Mouse (Mus musculus) midbrain, embryonic 13.5 days (tissue): Measurements from ENCODE around the gene Slc38a2. TPM values are rescaled to one million over a fixed set of nuclear protein-coding genes. Genes with fewer than 3 reads are reported as not detected.

Experiments used
- ATAC-seq: fragments of 200-750 bp; cut with Nextera tagmentation; 2 replicates; pipeline ENCODE4 v1.8.0; 2017; ENCODE audit warnings: mild to moderate bottlenecking, moderate TSS enrichment, moderate library complexity
- H3K27ac ChIP-seq: fragments of 300-500 bp; sonication (generic); 2 replicates; pipeline ENCODE4 v1.5.1; 2015; ENCODE audit warnings: inconsistent platforms, mild to moderate bottlenecking, moderate library complexity
- H3K27me3 ChIP-seq: fragments of 300-500 bp; sonication (generic); 2 replicates; pipeline ENCODE4 v1.6.1; 2015; ENCODE audit warnings: mild to moderate bottlenecking, inconsistent platforms
- H3K36me3 ChIP-seq: fragments of 300-500 bp; sonication (generic); 2 replicates; pipeline ENCODE4 v1.6.1; 2015; ENCODE audit warnings: mild to moderate bottlenecking, inconsistent platforms
- H3K4me1 ChIP-seq: fragments of 300-500 bp; sonication (generic); replicated peaks from 2 replicates; pipeline ENCODE4 v1.6.1; 2015; ENCODE audit warnings: inconsistent platforms
- H3K4me2 ChIP-seq: fragments of 300-500 bp; sonication (generic); replicated peaks from 2 replicates; pipeline ENCODE4 v1.6.1; 2015; ENCODE audit warnings: moderate library complexity, mild to moderate bottlenecking, inconsistent platforms
- H3K4me3 ChIP-seq: fragments of 300-500 bp; sonication (generic); replicated peaks from 2 replicates; pipeline ENCODE4 v1.5.1; 2015; ENCODE audit warnings: mild to moderate bottlenecking, inconsistent platforms
- H3K9ac ChIP-seq: fragments of 300-500 bp; sonication (generic); replicated peaks from 2 replicates; pipeline ENCODE4 v1.6.1; 2015; ENCODE audit warnings: mild to moderate bottlenecking, inconsistent platforms
- H3K9me3 ChIP-seq: fragments of 300-500 bp; sonication (generic); 2 replicates; pipeline ENCODE4 v1.6.1; 2016; ENCODE audit warnings: mild to moderate bottlenecking, inconsistent platforms
- WGBS: fragments of 180-500 bp; shearing (Covaris S2); methylation state at CpG from one replicate; pipeline ENCODE4 v1.1.7; 2015; 5-methylcytosine and 5-hydroxymethylcytosine counted together
- polyA plus RNA-seq: library from polyadenylated mRNA; unstranded; fragments of >200 nt; fragmentation: Nextera tagmentation; extraction: Ambion mirVana; gene quantifications from 2 replicates; pipeline ENCODE4 v1.2.1, GENCODE M21; 2015

The Slc38a2 gene
- polyA plus RNA-seq, 1 experiment from 2014 or later, result 149 TPM

DNA sequence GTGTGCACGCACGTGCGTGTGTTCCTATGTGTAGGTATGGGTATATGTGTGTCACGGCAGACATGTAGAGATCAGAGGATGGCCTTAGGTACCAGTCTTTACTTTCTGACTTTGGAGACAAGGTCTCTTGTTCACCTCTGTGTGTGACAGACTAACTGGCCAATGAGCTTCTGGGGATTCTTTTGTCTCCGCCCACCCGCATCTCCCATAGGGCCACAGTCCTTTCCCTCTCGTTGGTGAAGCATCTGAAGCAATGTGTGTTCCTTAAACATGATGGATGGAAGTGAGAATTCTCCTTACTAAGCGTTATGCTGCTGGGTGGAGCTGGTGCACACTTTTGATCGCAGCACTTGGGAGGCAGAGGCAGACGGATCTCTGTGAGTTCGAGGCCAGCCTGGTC is 24.5 kb downstream of the Slc38a2 start:
- Histone ChIP-seq H3K27me3 (no peaks in the 10 kb centered on the region), H3K9me3 (no peaks in the 10 kb centered on the region), H3K9ac (no peak overlapping the region), H3K4me2 (no peak overlapping the region), H3K27ac (no peak overlapping the region), H3K4me1 (peaks cover 5% of the 10 kb centered on the region; the same call in 1 of the 2 replicates), H3K4me3 (no peak overlapping the region), H3K36me3 (no peaks in the 10 kb centered on the region)
- ATAC-seq, result no peak
- WGBS, result 83% methylated on average over 11 of the region's 11 CpGs

DNA sequence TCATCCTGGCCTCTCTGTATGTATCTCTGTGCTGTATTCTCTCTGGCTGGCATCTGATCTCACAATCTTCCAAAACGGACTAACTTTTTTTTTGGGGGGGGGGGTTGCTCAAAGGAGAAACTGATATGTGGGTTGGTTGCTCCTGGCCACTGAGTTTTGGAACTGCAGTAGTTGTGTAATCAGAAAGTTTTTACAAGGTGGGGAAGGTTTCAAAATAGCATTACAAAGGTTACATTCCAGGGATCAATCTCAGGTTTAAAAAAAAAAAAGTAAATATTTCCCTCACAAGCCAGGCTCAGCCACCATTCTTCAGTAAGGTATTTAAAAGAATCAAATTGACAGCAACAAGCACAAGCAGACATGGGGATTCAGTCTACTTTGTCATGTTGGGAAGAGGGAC is 25.4 kb downstream of the Slc38a2 start:
- H3K9ac ChIP-seq, result no peak overlapping the region
- H3K36me3 ChIP-seq, result no peaks in the 10 kb centered on the region
- ATAC-seq, result no peak
- H3K4me2 ChIP-seq, result no peak overlapping the region
- WGBS, result 80% methylated on average over 1 of the region's 1 CpGs
- peaks cover 5% of the 10 kb centered on the region; the same call in 1 of the 2 replicates for H3K4me1 ChIP-seq
- no peaks in the 10 kb centered on the region for H3K27me3 ChIP-seq
- no peak overlapping the region for H3K27ac ChIP-seq
- H3K4me3 ChIP-seq, result no peak overlapping the region
- no peaks in the 10 kb centered on the region for H3K9me3 ChIP-seq

DNA sequence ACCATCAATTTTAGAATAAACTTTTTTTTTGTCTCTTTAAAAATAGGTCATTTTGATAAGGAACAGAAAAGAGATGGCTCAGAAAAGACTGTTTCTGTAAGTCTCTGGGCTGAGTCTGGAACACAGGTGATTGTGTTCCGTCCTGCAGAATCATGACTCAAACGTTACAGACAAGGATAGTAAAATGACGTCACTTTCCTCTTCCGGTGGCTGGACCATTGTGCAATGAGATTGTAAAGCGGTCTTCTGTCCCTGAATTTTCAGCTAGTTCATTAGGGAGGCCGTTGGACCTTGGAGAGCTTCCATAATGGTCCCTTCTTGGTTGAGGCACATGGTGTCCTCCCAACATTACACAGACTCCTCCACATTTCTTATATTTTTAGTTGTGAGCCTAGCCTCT is 29.8 kb downstream of the Slc38a2 start:
- Histone ChIP-seq H3K27ac (no peak overlapping the region), H3K36me3 (no peaks in the 10 kb centered on the region), H3K4me3 (no peak overlapping the region), H3K4me1 (0 out of 2 replicates have a peak, but pooled peaks cover 2% of the 10 kb centered on the region), H3K4me2 (no peak overlapping the region), H3K9me3 (no peaks in the 10 kb centered on the region), H3K27me3 (no peaks in the 10 kb centered on the region), H3K9ac (no peak overlapping the region)
- no peak for ATAC-seq
- 91% methylated on average over 6 of the region's 6 CpGs for WGBS

DNA sequence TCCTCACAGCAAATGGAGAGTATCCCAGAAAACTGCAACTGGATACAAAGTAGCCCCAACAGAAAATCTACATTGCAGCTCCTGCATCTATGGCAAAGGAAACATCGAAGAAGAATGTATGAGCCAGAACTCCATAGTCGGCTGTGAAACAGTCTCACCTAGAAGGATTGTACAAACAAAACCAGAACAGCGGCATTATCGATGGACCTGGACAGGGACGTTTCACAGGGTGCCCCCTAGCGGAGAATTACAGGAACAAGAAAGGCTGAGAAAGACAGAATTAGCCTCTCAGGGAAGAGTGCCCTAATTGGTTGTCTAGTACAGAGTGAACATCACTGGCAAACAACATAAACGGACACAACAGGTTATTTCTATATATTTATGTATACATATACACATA is 32.9 kb downstream of the Slc38a2 start:
- Histone ChIP-seq H3K36me3 (no peaks in the 10 kb centered on the region), H3K27me3 (no peaks in the 10 kb centered on the region), H3K9me3 (no peaks in the 10 kb centered on the region), H3K4me2 (peak overlapping the region; percentile 41), H3K4me1 (0 out of 2 replicates have a peak, but pooled peaks cover 2% of the 10 kb centered on the region), H3K9ac (no peak overlapping the region), H3K4me3 (peak overlapping the region; percentile 19; the same call in 1 of the 2 replicates), H3K27ac (no peak overlapping the region)
- WGBS, result 6% methylated on average over 7 of the region's 7 CpGs
- ATAC-seq, result peak; percentile 74

DNA sequence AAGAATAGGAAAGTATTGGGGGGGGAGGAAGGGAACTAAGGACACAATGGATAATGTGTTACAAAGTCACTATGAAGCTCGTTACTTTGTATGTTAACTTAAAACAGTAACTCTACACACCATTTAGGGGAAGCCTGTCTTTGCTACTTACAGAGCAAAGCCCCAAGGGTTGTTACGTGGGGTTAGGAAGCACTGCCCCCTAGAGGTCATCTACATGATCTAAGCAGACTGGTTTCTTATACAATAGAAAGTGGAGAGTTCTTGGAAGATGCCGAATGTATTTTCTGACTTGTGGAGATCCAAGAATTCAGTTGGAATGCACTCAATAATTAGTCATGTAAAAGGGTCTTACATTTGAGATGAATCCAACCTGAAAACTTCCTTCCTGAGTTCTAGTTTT is 33.6 kb downstream of the Slc38a2 start:
- WGBS, result 10% methylated on average over 3 of the region's 3 CpGs

DNA sequence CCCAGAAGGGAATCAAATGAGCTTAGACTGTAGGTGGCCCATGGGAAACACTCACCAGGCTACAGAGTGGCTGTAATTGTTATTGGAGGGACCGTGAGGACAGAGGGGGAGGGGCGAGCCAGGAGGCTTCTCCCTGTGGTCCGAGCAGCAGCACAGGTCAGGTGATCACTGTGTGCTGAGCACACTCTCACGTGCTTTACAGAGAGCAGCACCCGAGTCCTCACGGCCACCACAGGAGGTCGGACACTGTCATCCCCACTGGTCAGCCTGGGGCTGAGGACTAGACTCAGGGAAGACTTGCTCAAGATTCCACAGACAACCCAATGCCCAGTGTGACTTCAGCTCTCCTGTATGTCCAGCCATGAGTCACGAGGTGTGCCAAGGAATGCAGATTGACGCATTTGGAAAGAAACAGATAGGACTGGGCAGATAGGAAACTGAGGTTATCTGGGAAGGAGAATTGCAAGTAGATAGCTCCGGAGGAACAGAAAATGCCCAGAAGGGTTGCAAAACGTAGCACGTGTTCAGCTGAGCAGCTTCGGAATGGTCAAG is 38.9 kb downstream of the Slc38a2 start:
- no peak overlapping the region for H3K27ac ChIP-seq
- 0 out of 2 replicates have a peak, but pooled peaks cover 4% of the 10 kb centered on the region for H3K4me1 ChIP-seq
- no peak overlapping the region for H3K4me2 ChIP-seq
- no peaks in the 10 kb centered on the region for H3K9me3 ChIP-seq
- WGBS, result 68% methylated on average over 13 of the region's 13 CpGs
- ATAC-seq, result no peak
- H3K9ac ChIP-seq, result no peak overlapping the region
- no peaks in the 10 kb centered on the region for H3K36me3 ChIP-seq
- H3K27me3 ChIP-seq, result 0 out of 2 replicates have a peak, but pooled peaks cover 4% of the 10 kb centered on the region
- H3K4me3 ChIP-seq, result no peak overlapping the region

More for the DNA sequence above, 33.6 kb downstream of the Slc38a2 start:
- Histone ChIP-seq H3K36me3 (no peaks in the 10 kb centered on the region), H3K27ac (no peak overlapping the region), H3K4me3 (no peak overlapping the region), H3K9ac (no peak overlapping the region), H3K4me2 (peak overlapping the region; percentile 41; the same call in 1 of the 2 replicates), H3K27me3 (no peaks in the 10 kb centered on the region), H3K9me3 (no peaks in the 10 kb centered on the region), H3K4me1 (0 out of 2 replicates have a peak, but pooled peaks cover 2% of the 10 kb centered on the region)
- ATAC-seq, result peak; percentile 76; the same call in 1 of the 2 replicates

DNA sequence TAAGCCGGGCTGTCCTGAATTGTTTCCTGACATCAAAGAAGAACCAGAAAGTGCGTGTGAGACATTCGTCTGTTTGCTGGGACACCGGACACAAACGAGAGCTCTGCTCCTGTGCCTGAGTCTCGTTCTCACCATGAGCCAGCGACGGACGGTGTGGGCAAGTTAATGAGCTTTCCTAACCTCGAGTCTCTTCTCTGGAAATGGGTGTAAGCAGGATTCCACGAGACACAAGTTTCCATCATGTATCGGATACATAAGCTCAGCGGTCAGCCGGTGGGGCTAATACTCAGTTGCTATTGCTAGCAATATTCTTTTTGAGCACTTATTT is 41.3 kb downstream of the Slc38a2 start:
- 0 out of 2 replicates have a peak, but pooled peaks cover 4% of the 10 kb centered on the region for H3K4me1 ChIP-seq
- no peak overlapping the region for H3K27ac ChIP-seq
- no peak for ATAC-seq
- no peak overlapping the region for H3K9ac ChIP-seq
- 0 out of 2 replicates have a peak, but pooled peaks cover 4% of the 10 kb centered on the region for H3K27me3 ChIP-seq
- H3K9me3 ChIP-seq, result no peaks in the 10 kb centered on the region
- 60% methylated on average over 14 of the region's 14 CpGs for WGBS
- no peak overlapping the region for H3K4me2 ChIP-seq
- no peaks in the 10 kb centered on the region for H3K36me3 ChIP-seq
- H3K4me3 ChIP-seq, result no peak overlapping the region

DNA sequence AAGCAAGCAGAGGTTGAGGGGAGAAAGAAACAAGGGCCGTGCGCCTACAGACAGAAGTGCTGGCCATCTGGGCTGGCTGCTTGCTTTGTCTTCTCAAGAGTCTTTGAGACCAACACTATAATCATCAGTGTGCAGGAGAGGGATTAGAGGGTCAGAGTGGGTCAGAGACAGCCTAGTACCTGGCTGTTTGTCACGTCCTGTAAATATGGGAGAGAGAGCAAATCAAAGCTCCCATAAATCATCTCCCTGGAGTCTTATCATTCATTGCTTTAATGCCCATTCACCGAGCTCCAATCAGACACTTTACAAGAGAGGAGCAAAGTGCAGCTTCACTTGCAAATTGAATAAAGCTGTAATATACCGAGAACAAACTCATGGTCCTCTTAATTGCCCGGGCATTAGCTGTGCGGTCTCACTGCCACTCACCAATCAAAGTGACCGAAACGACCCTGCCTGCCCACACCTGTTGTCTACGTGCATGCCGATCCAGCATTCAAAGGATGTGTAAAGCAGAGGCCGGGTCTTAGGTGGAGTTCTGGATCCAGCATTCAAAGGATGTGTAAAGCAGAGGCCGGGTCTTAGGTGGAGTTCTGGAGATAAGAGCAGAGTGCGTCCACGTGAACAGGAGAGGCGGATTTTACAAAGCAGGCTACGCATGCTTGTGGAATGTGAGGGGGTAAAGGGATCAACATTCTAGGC is 41.8 kb downstream of the Slc38a2 start:
- Histone ChIP-seq H3K36me3 (no peaks in the 10 kb centered on the region), H3K27me3 (0 out of 2 replicates have a peak, but pooled peaks cover 4% of the 10 kb centered on the region), H3K4me2 (no peak overlapping the region), H3K9me3 (no peaks in the 10 kb centered on the region), H3K9ac (no peak overlapping the region), H3K4me1 (0 out of 2 replicates have a peak, but pooled peaks cover 4% of the 10 kb centered on the region), H3K27ac (no peak overlapping the region), H3K4me3 (no peak overlapping the region)
- 63% methylated on average over 17 of the region's 17 CpGs for WGBS
- ATAC-seq, result no peak

DNA sequence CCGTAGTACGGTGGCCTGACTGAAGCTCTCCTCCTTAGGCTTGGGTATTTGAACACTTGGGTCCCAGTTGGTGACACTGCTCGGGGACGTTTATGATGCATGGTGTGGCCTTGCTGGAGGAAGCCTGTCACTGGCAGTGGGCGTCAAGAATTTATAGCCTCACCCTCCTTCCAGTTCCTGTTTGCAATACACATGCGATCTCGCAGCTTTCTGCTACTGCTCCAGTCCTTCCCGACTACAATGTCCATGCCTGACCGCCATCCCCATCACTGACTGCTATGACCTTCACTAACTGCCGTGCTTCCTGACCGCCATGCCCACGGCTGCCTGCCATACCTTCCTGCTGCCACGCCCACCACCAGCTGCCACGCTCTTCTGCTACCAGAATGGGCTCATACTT is 44.0 kb downstream of the Slc38a2 start:
- Histone ChIP-seq H3K27me3 (0 out of 2 replicates have a peak, but pooled peaks cover 4% of the 10 kb centered on the region), H3K4me2 (no peak overlapping the region), H3K27ac (no peak overlapping the region), H3K36me3 (no peaks in the 10 kb centered on the region), H3K9me3 (no peaks in the 10 kb centered on the region), H3K4me1 (0 out of 2 replicates have a peak, but pooled peaks cover 4% of the 10 kb centered on the region), H3K4me3 (no peak overlapping the region), H3K9ac (no peak overlapping the region)
- 97% methylated on average over 14 of the region's 14 CpGs for WGBS
- ATAC-seq, result no peak

DNA sequence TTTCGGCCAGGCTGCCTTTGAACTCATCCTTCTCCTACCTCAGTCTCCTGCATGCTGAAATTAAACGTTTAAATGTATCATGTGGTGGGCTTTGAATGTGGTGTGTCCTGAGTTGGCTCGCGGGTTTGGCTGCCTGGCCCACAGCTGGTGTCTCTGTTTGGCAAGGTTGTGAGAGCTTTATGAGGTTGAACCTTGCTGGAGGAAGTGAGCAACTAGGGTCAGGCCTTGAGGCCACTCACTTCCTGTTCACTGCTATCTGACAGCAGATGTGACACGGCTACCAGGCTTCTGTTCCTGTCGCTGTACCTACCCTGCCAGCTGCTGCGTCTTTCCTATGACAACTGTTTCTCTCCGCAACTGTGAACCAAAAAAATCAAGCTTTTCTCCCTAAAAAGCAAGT is 44.8 kb downstream of the Slc38a2 start:
- WGBS, result 85% methylated on average over 8 of the region's 8 CpGs
- Histone ChIP-seq H3K27me3 (0 out of 2 replicates have a peak, but pooled peaks cover 4% of the 10 kb centered on the region), H3K9ac (no peak overlapping the region), H3K36me3 (no peaks in the 10 kb centered on the region), H3K4me1 (0 out of 2 replicates have a peak, but pooled peaks cover 4% of the 10 kb centered on the region), H3K27ac (no peak overlapping the region), H3K9me3 (no peaks in the 10 kb centered on the region), H3K4me3 (no peak overlapping the region), H3K4me2 (no peak overlapping the region)
- no peak for ATAC-seq

DNA sequence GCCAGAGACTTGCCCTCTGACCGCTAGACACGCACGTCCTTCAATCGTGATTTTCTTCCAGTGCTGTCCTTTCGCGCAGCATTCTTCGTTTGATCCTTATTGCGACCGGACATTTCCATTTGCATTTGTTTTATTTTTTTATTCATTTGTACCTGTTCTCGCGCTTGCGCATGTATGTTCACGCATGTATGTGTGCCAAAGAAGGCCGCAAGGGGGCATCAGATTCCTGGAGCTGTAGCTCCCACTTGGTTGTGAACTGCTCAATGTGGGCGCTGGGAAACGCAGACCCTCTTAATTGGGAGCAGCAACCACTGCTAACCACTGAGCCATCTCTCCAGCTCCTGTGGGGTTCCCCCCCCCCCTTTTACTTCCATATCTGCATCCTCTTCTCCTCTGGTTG is 46.5 kb downstream of the Slc38a2 start:
- 94% methylated on average over 16 of the region's 16 CpGs for WGBS
- Histone ChIP-seq H3K4me2 (no peak overlapping the region), H3K9me3 (no peaks in the 10 kb centered on the region), H3K27me3 (no peaks in the 10 kb centered on the region), H3K9ac (no peak overlapping the region), H3K27ac (no peak overlapping the region), H3K4me1 (0 out of 2 replicates have a peak, but pooled peaks cover 2% of the 10 kb centered on the region), H3K4me3 (no peak overlapping the region), H3K36me3 (no peaks in the 10 kb centered on the region)
- ATAC-seq, result no peak

DNA sequence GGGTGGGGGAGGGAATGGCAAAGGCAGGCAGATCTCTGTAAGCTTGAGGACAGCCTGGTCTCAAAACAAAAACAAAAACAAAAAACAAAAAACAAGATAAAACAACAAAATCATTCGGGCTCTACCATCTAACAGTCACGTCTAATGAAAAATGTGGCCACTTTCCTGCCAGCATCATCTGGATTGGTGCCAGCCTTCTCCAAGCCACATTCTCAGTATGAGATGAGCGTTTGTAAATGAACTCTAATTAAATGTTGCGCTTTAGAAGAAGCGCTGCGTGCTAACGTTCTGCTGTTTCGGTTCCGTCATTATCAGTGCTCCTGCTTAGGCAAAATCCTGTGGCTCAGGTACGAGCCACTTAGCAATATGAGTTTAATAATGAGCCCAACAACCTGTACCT is 47.0 kb downstream of the Slc38a2 start:
- ATAC-seq, result no peak
- WGBS, result 81% methylated on average over 10 of the region's 10 CpGs
- no peaks in the 10 kb centered on the region for H3K9me3 ChIP-seq
- H3K9ac ChIP-seq, result no peak overlapping the region
- H3K4me2 ChIP-seq, result no peak overlapping the region
- no peaks in the 10 kb centered on the region for H3K27me3 ChIP-seq
- H3K4me3 ChIP-seq, result no peak overlapping the region
- H3K4me1 ChIP-seq, result no peaks in the 10 kb centered on the region
- H3K36me3 ChIP-seq, result no peaks in the 10 kb centered on the region
- no peak overlapping the region for H3K27ac ChIP-seq
